Mouse (Mus musculus) kidney, postnatal 36 days (tissue): Measurements from ENCODE around the gene Kalrn.

ENCODE experiments used
- DNase-seq, 2 experiments: peaks; one replicate each; pipeline ENCODE4 v3.0.0; 2021 to 2022; ENCODE audit warnings: mixed read lengths in 2 of 2

Gene Kalrn

DNA sequence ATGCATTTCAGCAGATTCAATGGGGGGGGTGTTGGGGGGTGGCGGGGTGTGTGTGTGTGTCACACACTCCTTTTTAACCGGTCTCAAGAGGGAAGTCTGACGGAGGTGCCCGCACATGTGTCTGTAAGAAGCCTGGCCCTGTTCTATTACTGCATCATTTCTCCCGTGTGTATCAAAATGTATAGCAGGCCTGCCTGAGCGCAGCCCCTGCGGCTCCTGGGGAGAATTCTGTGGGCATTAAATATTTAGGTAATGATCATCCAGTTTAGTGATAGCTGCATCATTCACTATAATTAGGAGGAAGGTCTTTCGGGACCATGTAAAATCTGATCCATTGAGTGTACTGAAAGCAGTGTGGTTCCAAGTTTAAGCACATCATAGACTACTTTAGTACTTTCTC, 556.1 kb downstream of the Kalrn start:
- DNase-seq: no peak

DNA sequence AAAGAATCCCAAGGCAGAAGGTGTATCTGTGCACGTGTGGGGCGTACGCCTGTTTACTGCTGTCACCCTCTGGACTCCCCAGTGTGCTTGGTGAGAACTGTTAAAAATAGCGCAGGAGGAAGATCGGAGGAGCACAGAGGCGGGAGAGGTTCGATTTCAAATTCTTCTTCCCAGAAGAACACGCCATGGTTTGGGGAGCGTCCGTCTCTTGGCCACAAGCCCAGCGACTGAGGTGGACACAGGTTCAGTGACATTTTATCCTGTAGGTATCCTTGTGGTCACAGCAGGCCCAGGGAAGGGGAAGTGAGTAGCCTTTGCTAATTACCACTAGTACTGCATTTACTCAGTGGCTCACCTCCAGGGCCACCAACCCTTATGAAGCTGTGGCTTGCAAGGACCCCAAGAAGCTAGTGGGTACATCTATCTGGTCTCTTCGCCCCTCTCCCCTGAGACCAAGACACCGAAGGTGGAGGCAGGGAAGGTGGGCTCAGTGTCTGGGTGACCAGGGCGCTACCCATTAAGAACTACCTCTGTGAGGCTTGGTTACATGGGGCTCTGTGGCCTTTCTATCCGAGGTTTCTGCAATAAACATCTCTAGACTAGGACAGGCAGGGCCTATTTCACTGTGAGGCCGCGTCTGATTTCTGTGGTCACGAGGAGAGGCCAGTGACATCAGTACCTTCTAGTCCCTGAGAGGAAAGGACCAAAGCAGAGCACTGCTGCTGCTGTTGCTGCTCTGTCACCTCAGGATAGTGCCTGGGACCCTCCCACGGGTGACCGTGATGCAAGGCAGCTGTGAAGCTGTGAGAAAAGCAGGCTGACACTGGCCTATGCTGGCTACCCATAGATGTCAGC, 561.1 kb downstream of the Kalrn start:
- DNase-seq: no peak

DNA sequence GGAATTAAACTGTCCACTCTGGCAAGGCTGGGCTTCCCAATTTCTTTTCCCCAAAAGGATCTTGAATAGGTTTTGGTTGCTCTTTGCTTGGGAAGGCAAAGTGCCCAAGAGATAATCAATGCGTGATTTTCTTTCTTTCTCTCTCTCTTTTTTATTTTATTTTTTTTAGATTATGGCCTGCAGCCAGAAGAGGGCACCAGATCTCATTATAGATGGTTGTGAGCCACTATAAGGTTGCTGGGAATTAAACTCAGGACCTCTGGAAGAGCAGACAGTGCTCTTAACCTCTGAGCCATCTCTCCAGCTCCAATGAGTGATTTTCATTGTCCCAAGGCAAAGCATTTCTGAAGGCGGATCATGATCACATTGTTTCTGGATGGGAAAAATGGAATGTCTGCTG, 563.8 kb downstream of the Kalrn start:
- no peak for DNase-seq

DNA sequence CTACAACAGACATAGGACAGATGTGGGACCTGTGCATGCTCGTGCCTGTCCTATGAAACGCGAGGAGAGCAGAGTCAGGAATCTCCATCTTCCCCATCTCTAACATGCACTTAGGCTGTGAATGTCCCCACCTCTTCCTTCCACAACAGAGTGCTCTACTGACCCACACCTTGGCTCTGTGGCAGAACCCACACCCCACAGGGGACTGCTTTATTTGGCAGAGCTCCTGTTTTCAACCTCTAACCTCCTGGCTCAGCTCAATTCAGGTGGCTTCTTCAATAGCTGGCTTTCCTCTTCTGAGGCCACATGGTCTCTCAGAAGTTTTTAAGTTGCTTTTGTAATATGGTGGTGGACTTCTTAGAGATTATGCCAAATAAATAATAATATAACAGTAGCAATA, 567.3 kb downstream of the Kalrn start:
- DNase-seq: no peak

DNA sequence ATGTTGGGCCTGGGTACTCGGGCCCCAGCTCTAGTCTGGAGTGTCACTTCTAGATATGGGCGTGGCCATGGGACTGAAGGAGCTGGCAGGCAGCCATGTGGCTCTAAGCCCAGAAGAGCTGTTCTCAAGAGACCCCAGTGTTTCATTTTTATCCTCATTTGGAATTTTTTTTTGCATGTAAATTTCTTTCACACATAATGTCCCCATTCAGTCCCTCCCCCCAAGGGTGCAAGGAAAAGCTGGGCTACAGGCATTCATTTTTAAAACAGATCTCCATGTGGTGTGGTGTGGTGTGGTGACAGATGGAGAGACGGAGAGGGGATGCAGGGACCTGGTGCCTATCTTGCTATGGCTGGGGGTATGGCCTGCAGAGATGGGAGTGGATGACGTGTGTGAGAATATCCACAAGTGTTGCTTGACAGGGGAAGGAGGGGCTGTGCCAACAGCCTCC, 569.2 kb downstream of the Kalrn start:
- peak in 1 of 2 experiments; percentile 38 for DNase-seq

DNA sequence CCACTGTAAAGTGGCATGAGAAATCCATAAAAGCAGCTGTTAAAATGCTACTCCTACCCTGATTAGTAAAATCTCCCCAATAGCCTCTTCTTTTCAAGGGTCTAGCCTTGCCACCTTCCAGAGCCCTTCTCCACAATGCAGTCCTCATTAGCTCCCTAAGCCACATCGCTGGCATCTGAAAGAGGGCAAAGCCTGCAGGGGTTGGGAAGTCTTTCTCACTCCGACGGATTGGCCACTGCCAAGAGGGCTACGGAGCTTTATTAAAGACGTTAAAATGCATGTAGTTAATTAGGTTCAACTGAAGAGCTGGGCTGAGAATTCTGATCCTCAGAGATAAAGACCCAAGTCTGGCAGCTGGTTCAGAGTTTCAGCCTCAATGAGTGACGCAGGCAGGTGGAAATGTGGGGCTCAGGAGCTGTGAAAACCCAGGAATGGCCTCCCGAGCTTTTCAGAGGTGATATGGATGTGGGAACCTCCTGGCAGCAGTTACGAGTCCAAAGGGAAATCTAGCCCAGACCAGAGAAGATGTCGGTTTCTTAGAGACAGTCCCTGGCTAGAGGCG, 569.7 kb downstream of the Kalrn start:
- no peak for DNase-seq

DNA sequence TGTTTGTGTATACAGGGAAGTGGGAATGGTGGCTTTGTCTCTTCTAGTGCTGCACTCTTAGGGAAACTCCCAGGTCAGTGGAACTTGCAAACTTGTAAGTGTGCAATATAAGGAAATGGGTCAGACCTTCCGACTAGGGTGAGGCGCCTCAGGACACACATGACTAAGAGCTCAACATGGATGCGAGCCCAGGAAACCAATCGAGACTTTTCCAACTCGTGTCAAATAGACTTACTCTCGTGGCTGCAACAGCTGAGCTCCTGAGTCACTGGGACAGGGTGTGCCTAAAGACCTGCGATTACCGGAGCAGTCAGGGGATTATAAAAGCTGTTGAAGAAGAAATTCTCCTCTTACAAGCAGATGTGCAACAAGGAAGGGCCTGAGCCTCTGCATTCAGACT, 572.6 kb downstream of the Kalrn start:
- DNase-seq: no peak

DNA sequence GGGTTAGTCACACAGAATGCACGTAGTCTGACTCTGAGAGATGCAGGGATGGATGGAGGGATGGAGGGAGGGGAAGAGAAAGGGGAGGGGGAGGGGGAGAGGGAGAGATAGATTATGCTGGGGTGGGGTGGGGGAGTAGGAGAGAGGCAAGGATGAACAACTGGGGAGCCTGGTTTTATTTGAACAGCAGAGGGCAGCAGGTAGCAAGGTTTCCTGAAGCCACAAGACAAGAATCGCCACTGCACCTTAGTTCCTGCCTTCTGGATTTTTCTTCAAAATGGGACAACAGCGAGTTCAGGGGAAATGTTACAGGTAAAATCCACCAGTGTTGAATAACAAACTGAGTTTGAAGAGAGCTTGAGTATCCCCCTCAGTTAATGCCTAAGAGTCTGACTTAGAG, 573.9 kb downstream of the Kalrn start:
- peak; percentile 61 to 79 for DNase-seq

DNA sequence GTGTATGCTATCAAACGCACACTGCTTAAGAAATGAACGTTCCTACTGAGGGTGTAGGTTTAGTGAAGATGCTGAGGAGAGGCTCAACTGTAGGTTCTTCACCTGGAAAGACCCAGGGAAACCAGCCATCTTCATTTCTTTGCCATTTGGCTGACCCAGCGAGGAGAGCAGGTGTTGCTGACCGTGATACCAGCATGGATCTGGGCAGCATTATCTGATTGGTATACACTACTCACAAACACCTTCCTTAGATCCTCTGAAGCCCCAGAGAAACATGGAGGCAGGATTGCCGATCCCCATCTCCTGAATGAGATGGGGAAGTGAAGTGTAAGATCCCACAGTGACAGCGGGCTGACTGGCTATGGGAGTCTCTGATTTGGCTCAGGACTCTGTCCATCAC, 575.3 kb downstream of the Kalrn start:
- no peak for DNase-seq

DNA sequence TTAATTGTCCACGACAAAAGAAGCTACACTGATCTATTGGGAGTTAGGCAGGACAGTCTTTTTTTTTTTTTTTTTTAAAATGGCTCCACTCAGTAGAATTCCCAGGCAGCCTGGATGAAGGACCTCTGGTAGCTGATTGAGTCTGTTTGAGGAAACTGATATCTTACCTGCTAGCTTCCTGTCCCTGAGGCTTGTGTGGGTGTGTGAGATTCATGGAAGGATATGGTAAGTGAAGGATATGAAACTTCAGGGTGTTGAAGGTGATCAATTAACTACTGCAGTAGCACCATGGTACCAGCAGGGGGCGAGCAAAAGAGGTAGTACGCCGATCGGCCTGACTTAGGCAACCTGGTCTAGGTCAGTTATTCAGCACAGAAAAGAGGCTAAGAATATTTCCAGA, 577.3 kb downstream of the Kalrn start:
- peak; percentile 71 to 84 for DNase-seq

DNA sequence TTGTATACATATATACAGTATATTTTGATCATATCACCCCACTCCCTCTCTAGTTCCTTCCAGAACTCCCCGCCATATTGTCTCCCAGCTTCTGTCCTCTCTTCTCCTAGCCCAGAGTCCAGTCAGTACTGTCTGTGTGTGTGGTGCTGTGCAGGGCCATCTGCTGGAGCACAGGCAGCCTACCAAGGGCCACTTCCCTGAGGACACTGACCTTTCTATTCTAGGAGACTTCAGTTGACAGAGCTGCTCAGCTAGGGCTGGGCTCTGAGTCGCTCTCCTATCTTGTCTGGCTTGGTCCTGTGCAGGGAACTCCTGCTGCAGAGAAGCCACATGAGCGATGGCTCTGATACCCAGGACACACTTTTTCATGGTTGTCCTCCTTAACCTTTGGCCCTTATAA, 577.8 kb downstream of the Kalrn start:
- no peak for DNase-seq

DNA sequence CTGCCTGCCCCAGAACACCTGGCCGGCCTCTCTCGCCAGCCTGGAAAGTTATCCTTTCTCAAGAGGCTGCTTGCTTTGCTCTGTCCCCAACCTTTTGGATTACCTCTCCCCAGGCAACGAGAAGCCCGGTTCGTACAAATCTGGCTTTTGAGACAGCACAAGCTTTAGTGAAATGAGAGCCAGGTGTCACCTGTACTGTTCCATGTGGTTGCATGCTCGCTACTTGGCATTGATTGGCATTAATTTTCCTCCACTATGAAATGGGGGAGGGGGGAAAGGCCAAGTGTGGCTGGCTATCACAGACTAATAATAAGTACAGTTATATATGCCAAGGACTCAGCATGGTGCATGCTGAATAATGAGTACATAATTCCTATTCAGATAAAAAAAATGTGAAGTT, 579.0 kb downstream of the Kalrn start:
- no peak for DNase-seq

DNA sequence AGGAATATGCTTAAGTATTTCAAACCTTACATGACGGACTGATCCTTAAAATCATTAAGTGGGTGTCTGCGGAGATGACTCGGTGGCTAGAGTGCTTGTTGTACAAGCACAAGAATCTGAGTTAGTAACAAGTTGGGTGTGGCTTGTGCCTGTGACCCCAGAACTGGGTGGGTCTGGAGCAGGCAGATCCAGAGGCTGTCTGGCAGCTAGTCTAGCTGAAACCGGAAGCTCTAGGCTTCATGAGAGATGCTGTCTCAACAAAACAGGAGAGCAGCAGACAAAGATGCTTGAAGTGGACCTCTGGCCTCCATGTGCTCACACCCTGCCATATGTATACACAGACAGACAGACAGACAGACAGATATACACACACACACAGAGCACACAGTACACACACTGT, 582.6 kb downstream of the Kalrn start:
- no peak for DNase-seq

DNA sequence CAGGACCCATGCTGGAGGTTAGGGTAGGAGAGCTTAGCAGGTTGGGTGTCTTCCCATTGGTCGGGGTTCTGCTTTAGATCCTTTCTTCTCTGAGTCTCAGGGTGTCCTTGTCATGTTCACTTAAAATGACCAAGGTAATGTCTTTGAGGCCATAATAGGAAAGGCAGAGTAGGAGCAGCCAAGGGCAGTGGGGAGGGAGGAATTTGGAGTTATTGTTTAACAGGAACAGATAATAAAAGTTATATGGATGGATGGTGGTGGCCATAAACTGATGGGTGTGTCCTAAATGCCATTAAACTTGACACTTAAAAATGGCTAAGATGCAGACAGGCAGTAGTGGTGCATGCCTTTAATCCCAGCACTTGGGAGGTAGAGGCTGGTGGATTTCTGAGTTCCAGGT, 584.2 kb downstream of the Kalrn start:
- peak in 1 of 2 experiments; percentile 18 for DNase-seq

DNA sequence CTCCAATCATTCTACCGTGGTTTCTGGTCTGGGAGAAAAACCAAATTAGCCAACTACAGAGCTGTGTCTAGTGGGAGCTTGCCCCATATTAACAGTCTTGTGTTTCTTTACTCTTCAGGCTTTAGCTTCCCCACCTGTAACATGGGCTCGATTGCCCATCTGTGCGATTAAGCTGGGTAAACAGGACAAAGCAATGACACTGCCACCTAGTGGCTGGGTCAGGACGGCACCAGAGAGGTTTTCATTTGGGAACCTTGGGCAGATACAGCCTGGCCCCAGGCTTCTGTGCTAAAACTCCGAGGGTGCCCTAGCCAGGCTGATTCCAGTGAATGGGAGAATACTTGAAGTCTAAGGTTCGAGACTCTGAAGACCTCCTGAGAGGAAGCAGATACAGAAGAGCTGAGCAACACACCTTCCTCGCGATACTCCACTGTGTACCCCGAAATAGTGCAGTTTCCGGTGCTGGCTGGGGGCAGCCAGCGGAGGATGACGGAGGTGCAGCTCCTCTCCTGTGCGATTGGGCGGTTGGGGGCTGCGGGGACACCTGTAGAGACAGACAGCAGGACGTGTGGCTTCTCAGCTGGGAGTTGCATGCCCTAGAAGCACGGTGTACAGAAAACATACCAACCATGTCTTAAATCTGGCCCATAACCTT, 584.8 kb downstream of the Kalrn start:
- DNase-seq: peak; percentile 62 to 84

DNA sequence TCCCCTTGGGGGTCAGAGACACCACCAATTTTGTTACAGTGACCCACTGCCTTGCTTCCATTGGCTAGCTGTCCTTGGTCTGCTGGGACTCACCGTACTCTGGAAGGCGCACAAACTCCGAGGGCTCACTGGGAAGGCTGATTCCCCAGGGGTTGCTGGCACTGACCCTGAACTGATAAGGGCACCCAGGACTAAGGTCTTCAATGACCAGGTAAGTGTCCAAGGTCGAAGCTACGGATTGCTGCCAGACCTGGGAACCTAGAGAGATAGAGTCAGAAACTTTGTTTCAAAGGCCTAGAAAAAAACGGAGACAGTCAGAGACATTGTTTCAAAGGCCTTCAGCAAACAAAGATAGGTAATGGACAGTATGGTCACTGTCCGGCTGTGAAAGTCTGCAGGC, 586.3 kb downstream of the Kalrn start:
- no peak for DNase-seq

DNA sequence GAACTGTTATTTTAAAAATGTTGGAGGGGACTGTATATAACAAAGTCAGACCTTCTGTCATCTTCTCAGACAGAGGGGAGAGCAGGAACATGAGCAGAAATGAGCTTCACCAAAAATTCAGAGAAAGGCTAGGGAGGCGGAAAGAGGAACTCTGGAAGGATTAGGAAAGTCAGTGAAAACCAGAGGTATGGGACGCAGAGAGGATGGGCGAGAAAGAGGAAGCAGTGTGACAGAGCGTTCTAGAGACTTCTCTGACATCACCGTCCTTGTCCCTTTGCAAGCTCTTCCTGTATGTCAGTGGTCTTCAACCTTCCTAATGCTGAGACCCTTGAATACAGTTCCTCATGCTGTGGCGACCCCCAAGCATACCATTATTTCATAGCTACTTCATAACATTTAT, 588.0 kb downstream of the Kalrn start:
- DNase-seq: no peak

DNA sequence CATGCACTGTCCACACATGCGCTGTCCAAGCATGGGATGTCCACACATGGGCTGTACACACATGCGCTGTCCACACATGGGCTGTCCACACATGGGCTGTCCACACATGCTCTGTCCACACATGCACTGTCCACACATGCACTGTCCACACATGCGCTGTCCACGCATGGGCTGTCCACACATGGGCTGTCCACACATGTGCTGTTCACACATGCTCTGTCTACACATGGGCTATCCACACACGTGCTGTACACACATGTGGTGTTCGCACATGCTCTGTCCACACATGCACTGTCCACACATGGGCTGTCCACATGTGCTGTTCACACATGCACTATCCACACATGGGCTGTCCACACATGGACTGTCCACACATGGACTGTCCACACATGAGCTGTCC, 589.6 kb downstream of the Kalrn start:
- DNase-seq: no peak

DNA sequence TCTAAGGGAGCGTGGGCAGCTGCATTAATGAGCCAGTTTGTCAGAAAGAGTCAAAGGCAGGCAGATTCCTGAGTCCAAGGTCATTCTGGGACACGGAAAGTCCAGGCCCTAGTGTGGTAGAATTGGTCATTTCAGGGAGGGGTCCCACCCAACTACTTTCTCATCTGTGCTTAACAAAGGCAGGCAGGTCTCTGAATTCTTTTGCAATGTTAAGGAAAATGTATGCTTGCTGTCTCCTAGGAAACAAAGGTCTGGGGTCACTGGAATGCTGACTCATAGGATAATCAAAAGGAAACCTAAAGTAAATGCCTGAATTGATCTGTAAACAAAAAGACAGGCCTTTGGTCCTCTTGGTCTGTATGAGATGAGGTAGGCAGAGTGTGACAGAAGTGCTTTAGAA, 593.5 kb downstream of the Kalrn start:
- DNase-seq: no peak

DNA sequence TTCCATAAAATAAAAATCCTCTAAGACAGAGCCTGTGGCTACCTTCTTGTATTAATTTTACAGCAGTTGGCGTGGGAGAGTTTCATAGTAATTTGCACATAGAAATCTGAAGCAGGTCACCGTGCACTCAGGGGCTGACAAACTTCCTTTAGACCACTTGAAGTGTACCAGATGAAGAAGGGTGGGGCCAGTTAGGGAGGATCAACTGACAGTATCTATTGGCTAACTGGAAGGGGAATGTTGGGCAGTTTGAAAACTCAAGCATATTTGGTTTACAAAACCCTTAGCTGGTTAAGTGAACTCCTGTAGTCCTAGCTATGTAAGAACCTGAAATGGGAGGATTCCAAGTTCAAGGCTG, 606.1 kb downstream of the Kalrn start:
- no peak for DNase-seq

DNA sequence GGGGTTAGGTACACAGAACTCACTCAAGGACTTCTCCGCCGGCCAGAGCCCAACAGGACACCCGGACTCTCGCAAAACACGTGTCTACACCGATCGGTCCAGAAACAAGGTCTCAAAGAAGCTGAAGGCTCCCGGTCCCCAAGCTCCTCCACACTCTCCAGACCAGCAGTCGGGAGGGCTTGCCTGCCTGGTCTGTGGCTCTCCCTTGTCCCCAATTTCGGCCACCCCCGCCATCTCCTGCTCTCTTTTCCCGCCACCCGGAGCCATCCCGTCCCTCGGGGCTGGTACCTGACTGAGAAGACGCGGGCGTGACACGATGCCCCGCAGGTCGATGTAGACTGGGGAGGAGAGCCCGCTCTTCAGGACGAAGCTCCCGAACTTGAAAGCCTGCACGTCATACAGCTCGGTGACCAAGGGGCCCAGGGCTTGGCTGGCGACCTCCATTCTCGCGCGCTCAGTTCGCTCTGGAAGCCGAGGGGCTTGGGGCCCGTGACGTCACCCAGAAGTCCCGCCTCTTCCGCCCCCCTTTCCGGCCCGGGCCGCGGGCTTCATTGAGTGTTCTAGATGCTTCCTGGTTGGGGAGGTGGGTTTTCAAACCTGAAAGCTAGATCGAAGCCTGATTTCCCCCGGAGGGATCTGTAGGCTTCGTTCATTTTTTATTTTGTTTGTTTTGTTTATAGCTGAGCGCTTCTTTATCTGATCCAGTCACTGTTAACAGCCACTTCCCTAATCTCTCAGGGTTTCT, 606.6 kb downstream of the Kalrn start, which contains the start of gene Umps:
Gene Umps, minus strand, starts transcription at position 501 of the 745 bp plus-strand sequence.
- DNase-seq: peak; percentile 80 to 90

DNA sequence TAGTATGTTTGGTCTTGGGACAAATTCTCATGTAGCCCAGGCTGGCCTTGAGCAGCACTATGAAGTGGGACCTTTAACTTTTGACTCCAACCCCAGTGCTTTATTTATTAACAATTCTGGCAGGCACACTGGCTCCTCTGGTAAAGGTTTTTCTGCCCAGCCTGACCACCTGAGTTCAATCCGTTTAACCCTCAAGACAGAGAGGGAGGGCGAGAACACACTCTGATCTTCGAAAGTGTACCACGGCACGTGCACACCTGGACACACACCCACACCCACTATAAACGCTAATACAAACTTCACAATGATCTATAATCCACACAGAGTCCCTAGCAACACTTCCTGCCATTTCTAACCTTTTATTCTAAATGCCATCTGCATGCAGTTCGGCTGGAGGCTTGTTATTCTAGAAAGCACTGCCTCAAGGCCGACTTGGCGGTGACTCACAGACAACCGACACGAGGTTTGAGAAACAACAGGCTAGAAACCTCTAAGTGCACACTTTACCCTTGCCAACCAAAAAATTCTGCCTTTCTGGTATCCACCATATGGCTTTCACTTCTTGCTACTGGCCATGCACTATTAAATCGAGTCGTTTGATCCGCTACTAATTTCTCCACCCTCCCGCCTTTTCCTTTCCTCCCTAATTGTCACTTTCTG, 607.3 kb downstream of the Kalrn start:
- DNase-seq: peak; percentile 40 to 44

DNA sequence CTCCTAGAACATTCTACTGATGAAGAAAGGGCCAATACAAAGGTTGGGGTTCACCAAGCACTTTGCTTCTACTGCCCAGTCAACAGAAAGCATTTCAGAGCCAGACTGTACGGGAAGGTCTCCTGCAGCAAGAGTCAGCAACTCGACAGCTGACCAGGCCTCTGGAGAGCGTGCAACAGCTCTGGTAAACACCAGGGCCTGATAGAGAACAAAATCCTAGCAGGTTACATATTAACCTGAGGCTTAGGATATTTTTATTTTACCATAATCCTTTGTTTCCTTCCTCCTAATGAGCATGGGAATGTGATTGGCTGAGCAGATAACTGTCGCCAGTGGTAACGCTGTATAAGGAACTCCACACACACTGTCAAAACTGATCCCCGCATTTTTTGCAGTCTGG, 609.8 kb downstream of the Kalrn start:
- peak; percentile 59 to 71 for DNase-seq
